Mouse (Mus musculus): Measurements from ENCODE around the gene Nfkbia. TPM values are rescaled to one million over a fixed set of nuclear protein-coding genes. Genes with fewer than 3 reads are reported as not detected.

Nfkbia gene
- total and polyA plus RNA-seq, 3 experiments, result 9.3 to 15.9 TPM; not detected in 1

- no peaks in the 10 kb centered on the region for H3K9me3 ChIP-seq (replicated peaks; ENCODE audit: insufficient read depth, low read length)
- TF ChIP-seq TAL1 (IDR thresholded peaks at IDR 0.05; ENCODE audit: low read length) (no peak), ZKSCAN1 (IDR thresholded peaks at IDR 0.05; ENCODE audit: low read depth, low read length) (no peak), CHD2 (IDR thresholded peaks at IDR 0.05; ENCODE audit: low read length) (no peak), MYC (IDR thresholded peaks at IDR 0.05; ENCODE audit: low read depth, low read length) (no peak), POLR2AphosphoS5 (IDR thresholded peaks at IDR 0.05; ENCODE audit: borderline replicate concordance, low read depth, low read length) (no peak), CHD1 (IDR thresholded peaks at IDR 0.05; ENCODE audit: low read depth, low read length) (no peak), ELF1 (IDR thresholded peaks at IDR 0.05; ENCODE audit: low read depth, low read length) (no peak), NRF1 (IDR thresholded peaks at IDR 0.05; ENCODE audit: insufficient read depth, low read depth, low read length, poor library complexity, severe bottlenecking) (no peak), ZC3H11A (IDR thresholded peaks at IDR 0.05; ENCODE audit: low read depth, low read length) (no peak), GABPA (IDR thresholded peaks at IDR 0.05; ENCODE audit: low read depth, low read length) (no peak), MAFK (IDR thresholded peaks at IDR 0.05; ENCODE audit: borderline replicate concordance, low read depth, low read length) (no peak), E2F4 (IDR thresholded peaks at IDR 0.05; ENCODE audit: borderline replicate concordance, low read depth, low read length) (no peak), MAX (IDR thresholded peaks at IDR 0.05; ENCODE audit: low read length) (no peak), CTCF (IDR thresholded peaks at IDR 0.05 in 2 of 3, conservative IDR thresholded peaks at IDR 0.05 in 1 of 3; ENCODE audit: control insufficient read depth in 1 of 3, insufficient read depth in 1 of 3, low read depth in 2 of 3, low read length in 3 of 3, poor library complexity in 1 of 3, severe bottlenecking in 1 of 3) (no peak)
- H3K9ac ChIP-seq (ENCODE audit: control insufficient read depth, low read depth, low read length, poor library complexity, severe bottlenecking), result no peak overlapping the region
- DNase-seq (ENCODE audit: low read depth, low spot score), result no peak
- H3K27ac ChIP-seq (ENCODE audit: control insufficient read depth, low read depth, low read length), result no peak overlapping the region
- H3K79me2 ChIP-seq (ENCODE audit: control insufficient read depth, insufficient read depth, low read length, poor library complexity), result no peaks in the 10 kb centered on the region
- H3K27me3 ChIP-seq (ENCODE audit: control insufficient read depth in 1 of 2, insufficient read depth in 2 of 2, low read length in 2 of 2), result peaks cover 9 to 19% of the 10 kb centered on the region in 2 experiments; a peak in 3 of 4 replicates
- no peak overlapping the region for H3K4me3 ChIP-seq (ENCODE audit: control insufficient read depth in 1 of 2, insufficient read depth in 1 of 2, low read depth in 2 of 2, low read length in 2 of 2)
- no peaks in the 10 kb centered on the region for H3K36me3 ChIP-seq (ENCODE audit: control insufficient read depth in 1 of 2, insufficient read depth in 2 of 2, low read length in 2 of 2)
- H3K4me1 ChIP-seq (ENCODE audit: control insufficient read depth in 1 of 2, insufficient read depth in 2 of 2, low read length in 2 of 2), result peaks cover 5 to 7% of the 10 kb centered on the region in 2 experiments; a peak in 3 of 4 replicates
These were observed 25.6 kb downstream of the Nfkbia start for GRCm38 (mm10) chr12:55466816-55467215.

- DNase-seq (ENCODE audit: low read depth, low spot score), result no peak
- no peak overlapping the region for H3K27ac ChIP-seq (ENCODE audit: control insufficient read depth, low read depth, low read length)
- peaks cover 5 to 7% of the 10 kb centered on the region in 2 experiments; a peak in 3 of 4 replicates for H3K4me1 ChIP-seq (ENCODE audit: control insufficient read depth in 1 of 2, insufficient read depth in 2 of 2, low read length in 2 of 2)
- TF ChIP-seq CTCF (IDR thresholded peaks at IDR 0.05 in 2 of 3, conservative IDR thresholded peaks at IDR 0.05 in 1 of 3; ENCODE audit: control insufficient read depth in 1 of 3, insufficient read depth in 1 of 3, low read depth in 2 of 3, low read length in 3 of 3, poor library complexity in 1 of 3, severe bottlenecking in 1 of 3) (no peak), MAZ (IDR thresholded peaks at IDR 0.05; ENCODE audit: low read depth, low read length) (no peak), MEF2A (IDR thresholded peaks at IDR 0.05; ENCODE audit: extremely low read depth, insufficient replicate concordance, low read depth, low read length, poor library complexity, severe bottlenecking) (no peak), POLR2AphosphoS5 (IDR thresholded peaks at IDR 0.05; ENCODE audit: borderline replicate concordance, low read depth, low read length) (no peak), UBTF (IDR thresholded peaks at IDR 0.05; ENCODE audit: borderline replicate concordance, insufficient read depth, low read depth, low read length) (no peak), SIN3A (IDR thresholded peaks at IDR 0.05; ENCODE audit: low read length) (no peak), BHLHE40 (IDR thresholded peaks at IDR 0.05; ENCODE audit: borderline replicate concordance, low read depth, low read length) (no peak), MXI1 (IDR thresholded peaks at IDR 0.05; ENCODE audit: low read depth, low read length) (no peak), ZKSCAN1 (IDR thresholded peaks at IDR 0.05; ENCODE audit: low read depth, low read length) (no peak), ZC3H11A (IDR thresholded peaks at IDR 0.05; ENCODE audit: low read depth, low read length) (no peak), E2F4 (IDR thresholded peaks at IDR 0.05; ENCODE audit: borderline replicate concordance, low read depth, low read length) (no peak), ELF1 (IDR thresholded peaks at IDR 0.05; ENCODE audit: low read depth, low read length) (no peak), USF1 (IDR thresholded peaks at IDR 0.05; ENCODE audit: low read depth, low read length) (no peak), GATA1 (IDR thresholded peaks at IDR 0.05; ENCODE audit: low read depth, low read length) (no peak), NRF1 (IDR thresholded peaks at IDR 0.05; ENCODE audit: insufficient read depth, low read depth, low read length, poor library complexity, severe bottlenecking) (no peak), TBP (IDR thresholded peaks at IDR 0.05; ENCODE audit: low read depth, low read length) (no peak), ZMIZ1 (IDR thresholded peaks at IDR 0.05; ENCODE audit: low read depth, low read length) (no peak), CHD2 (IDR thresholded peaks at IDR 0.05; ENCODE audit: low read length) (no peak), NELFE (IDR thresholded peaks at IDR 0.05; ENCODE audit: low read depth, low read length) (no peak)
- no peaks in the 10 kb centered on the region for H3K36me3 ChIP-seq (ENCODE audit: control insufficient read depth in 1 of 2, insufficient read depth in 2 of 2, low read length in 2 of 2)
- no peaks in the 10 kb centered on the region for H3K79me2 ChIP-seq (ENCODE audit: control insufficient read depth, insufficient read depth, low read length, poor library complexity)
- no peak overlapping the region for H3K9ac ChIP-seq (ENCODE audit: control insufficient read depth, low read depth, low read length, poor library complexity, severe bottlenecking)
- H3K27me3 ChIP-seq (ENCODE audit: control insufficient read depth in 1 of 2, insufficient read depth in 2 of 2, low read length in 2 of 2), result peaks cover 9 to 19% of the 10 kb centered on the region in 2 experiments; a peak in 3 of 4 replicates
- H3K4me3 ChIP-seq (ENCODE audit: control insufficient read depth in 1 of 2, insufficient read depth in 1 of 2, low read depth in 2 of 2, low read length in 2 of 2), result no peak overlapping the region
- H3K9me3 ChIP-seq (replicated peaks; ENCODE audit: insufficient read depth, low read length), result no peaks in the 10 kb centered on the region
These were observed 26.3 kb downstream of the Nfkbia start for GRCm38 (mm10) chr12:55466088-55466701.
